Mouse (Mus musculus): ENCODE measurements around the gene Chmp3.

The Chmp3 gene

GRCm38 (mm10) chr6:71543686-71544499, at the start of gene Chmp3:
Gene Chmp3, plus strand, starts transcription at chr6:71543797.
- peak; percentile 95 for DNase-seq (ENCODE audit: low spot score)

- DNase-seq (ENCODE audit: low spot score) = no peak
These were observed 49.1 kb upstream of the Chmp3 start for GRCm38 (mm10) chr6:71494341-71495020.

GRCm38 (mm10) chr6:71500575-71500974, 43.0 kb upstream of the Chmp3 start:
- DNase-seq (ENCODE audit: low spot score) = no peak

- DNase-seq (ENCODE audit: low spot score) = no peak
These were observed 40.6 kb upstream of the Chmp3 start for GRCm38 (mm10) chr6:71503001-71503400.

- DNase-seq (ENCODE audit: low spot score) = no peak
These were observed 39.9 kb upstream of the Chmp3 start for GRCm38 (mm10) chr6:71503670-71504069.

- no peak for DNase-seq (ENCODE audit: low spot score)
These were observed 39.5 kb upstream of the Chmp3 start for GRCm38 (mm10) chr6:71504091-71504490.

GRCm38 (mm10) chr6:71505671-71506070, 37.9 kb upstream of the Chmp3 start:
- DNase-seq (ENCODE audit: low spot score) = no peak

GRCm38 (mm10) chr6:71519476-71519875, 24.1 kb upstream of the Chmp3 start:
- DNase-seq (ENCODE audit: low spot score) = no peak

- DNase-seq (ENCODE audit: low spot score) = no peak
These were observed 18.0 kb upstream of the Chmp3 start for GRCm38 (mm10) chr6:71525556-71525955.

- DNase-seq (ENCODE audit: low spot score) = no peak
These were observed 16.5 kb upstream of the Chmp3 start for GRCm38 (mm10) chr6:71527056-71527455.

- DNase-seq (ENCODE audit: low spot score) = no peak
These were observed 15.8 kb upstream of the Chmp3 start for GRCm38 (mm10) chr6:71527826-71528225.

GRCm38 (mm10) chr6:71530176-71530575, 13.4 kb upstream of the Chmp3 start:
- no peak for DNase-seq (ENCODE audit: low spot score)

- DNase-seq (ENCODE audit: low spot score) = no peak
These were observed 6.3 kb upstream of the Chmp3 start for GRCm38 (mm10) chr6:71537286-71537685.

- no peak for DNase-seq (ENCODE audit: low spot score)
These were observed 11.9 kb downstream of the Chmp3 start for GRCm38 (mm10) chr6:71555507-71555951.

GRCm38 (mm10) chr6:71556826-71557225, 13.2 kb downstream of the Chmp3 start:
- DNase-seq (ENCODE audit: low spot score) = no peak

GRCm38 (mm10) chr6:71568616-71569015, 25.0 kb downstream of the Chmp3 start:
- no peak for DNase-seq (ENCODE audit: low spot score)

GRCm38 (mm10) chr6:71569025-71569424, 25.4 kb downstream of the Chmp3 start:
- no peak for DNase-seq (ENCODE audit: low spot score)

- DNase-seq (ENCODE audit: low spot score) = no peak
These were observed 31.8 kb downstream of the Chmp3 start for GRCm38 (mm10) chr6:71575359-71575758.

GRCm38 (mm10) chr6:71579478-71579877, 35.9 kb downstream of the Chmp3 start:
- DNase-seq (ENCODE audit: low spot score) = no peak

- no peak for DNase-seq (ENCODE audit: low spot score)
These were observed 39.6 kb downstream of the Chmp3 start for GRCm38 (mm10) chr6:71583198-71583597.

GRCm38 (mm10) chr6:71589401-71589800, 45.8 kb downstream of the Chmp3 start:
- no peak for DNase-seq (ENCODE audit: low spot score)

- no peak for DNase-seq (ENCODE audit: low spot score)
These were observed 46.6 kb downstream of the Chmp3 start for GRCm38 (mm10) chr6:71590154-71590553.

GRCm38 (mm10) chr6:71607756-71608155, 64.2 kb downstream of the Chmp3 start:
- no peak for DNase-seq (ENCODE audit: low spot score)
